Mouse (Mus musculus) naive thymus-derived CD4-positive, alpha-beta T cell, adult 2 months (primary cell): Measurements from ENCODE around the gene Gp5.

Experiments
- DNase-seq: peaks from one replicate; pipeline ENCODE4 v3.0.0-alpha.2; 2011; ENCODE audit warnings: low read depth

Gene Gp5

DNA sequence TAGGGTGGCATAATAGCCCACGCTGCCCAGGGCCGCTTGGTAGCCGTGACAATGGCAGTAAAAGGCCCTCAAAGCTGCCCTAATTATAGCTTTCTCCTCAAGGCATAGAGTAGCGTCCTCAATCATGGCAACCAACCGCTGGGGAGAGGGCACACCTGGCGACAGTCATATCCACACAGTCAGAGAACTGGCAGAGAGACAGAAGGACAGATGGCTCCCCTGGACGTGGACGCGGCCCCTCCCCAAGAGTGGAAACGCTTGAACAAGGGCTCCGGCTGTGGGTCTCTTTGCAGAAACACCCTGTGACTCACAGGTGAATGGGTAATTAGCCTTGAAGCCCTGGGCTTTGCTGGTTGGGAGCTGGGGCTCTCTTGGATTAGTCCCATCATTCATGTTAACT is 32.2 kb downstream of the Gp5 start:
- no peak for DNase-seq

- no peak for DNase-seq
Observed at GRCm38 (mm10) chr16:30275558-30276340, 34.8 kb downstream of the Gp5 start.

GRCm38 (mm10) chr16:30273065-30273464 is 37.5 kb downstream of the Gp5 start:
- DNase-seq = no peak

DNA sequence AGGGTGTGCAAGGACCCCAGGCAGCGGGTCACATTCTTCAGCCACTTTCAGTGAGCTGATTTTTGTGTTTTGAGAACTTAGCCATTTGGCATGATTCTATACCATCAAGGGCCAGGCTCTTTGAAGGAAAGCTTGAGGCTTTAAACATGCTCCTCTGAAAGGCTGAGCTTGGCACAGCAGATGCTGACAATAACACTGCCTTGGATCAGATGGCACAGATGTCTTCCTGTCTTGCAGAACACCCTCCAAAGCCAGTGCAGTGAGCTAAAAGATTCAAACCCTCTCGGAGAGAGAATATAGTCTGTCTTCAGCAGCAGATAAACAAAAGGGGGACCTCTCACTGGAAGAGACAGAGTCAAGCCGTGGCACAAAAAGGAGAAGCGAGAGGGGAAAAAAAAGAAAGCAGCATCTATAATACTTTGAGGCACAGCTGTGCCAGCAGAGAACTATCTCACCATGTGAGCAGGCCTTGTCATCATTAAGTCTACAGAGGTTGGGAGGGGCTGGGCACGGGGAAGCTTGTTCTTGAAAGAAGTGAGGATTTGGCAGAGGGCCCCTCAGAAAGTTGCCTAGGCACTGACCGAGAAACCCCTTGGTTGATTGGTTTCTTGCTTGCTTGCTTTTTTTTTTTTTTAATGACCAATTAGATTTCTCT is 38.5 kb downstream of the Gp5 start:
- DNase-seq = no peak

GRCm38 (mm10) chr16:30271223-30271761 is 39.3 kb downstream of the Gp5 start:
- DNase-seq = no peak

DNA sequence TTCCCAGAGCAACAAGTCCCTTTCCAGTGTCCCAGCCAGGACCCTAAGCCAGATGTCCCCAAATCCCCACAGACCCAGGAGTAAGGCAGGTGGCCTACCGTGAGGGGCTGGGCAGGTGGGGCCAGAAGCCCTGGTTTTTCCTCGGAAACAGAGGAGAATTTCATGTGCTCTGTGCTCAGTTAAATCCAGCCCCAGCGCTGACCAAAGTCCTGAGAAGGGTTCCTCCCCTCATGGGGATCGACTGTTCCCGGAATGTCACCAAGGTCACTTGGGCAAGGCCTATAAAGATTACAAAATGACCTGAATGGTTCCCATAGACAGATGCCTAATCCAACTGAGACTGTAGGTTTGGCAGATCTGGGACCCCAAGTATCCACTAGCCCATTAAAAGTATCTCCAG is 43.2 kb downstream of the Gp5 start, which contains the start of gene Cpn2:
Gene Cpn2, minus strand, starts transcription at position 141 of the 400 bp plus-strand sequence.
- no peak for DNase-seq

- no peak for DNase-seq
Observed at GRCm38 (mm10) chr16:30266561-30266960, 44.0 kb downstream of the Gp5 start.

DNA sequence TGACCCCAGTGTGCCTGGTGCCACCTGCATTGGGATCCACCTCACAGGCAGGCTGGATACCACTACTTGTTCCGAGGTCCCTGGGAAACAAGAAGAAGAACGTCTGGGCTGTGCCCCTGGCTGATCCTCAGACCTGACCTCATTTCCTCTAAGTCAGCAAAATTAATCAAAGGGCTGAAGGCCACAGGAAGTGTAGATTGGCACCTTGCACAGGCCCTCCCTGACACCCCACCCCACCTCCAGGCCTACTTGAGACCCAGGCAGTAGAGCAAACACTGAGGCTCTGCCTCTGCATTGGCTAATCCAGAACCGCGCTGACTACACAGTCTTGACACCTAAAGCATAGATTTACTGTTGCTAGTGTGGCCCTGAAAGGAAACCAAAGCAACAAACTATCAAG is 45.0 kb downstream of the Gp5 start:
- DNase-seq = no peak

- no peak for DNase-seq
Observed at GRCm38 (mm10) chr16:30263156-30263555, 47.4 kb downstream of the Gp5 start.

DNA sequence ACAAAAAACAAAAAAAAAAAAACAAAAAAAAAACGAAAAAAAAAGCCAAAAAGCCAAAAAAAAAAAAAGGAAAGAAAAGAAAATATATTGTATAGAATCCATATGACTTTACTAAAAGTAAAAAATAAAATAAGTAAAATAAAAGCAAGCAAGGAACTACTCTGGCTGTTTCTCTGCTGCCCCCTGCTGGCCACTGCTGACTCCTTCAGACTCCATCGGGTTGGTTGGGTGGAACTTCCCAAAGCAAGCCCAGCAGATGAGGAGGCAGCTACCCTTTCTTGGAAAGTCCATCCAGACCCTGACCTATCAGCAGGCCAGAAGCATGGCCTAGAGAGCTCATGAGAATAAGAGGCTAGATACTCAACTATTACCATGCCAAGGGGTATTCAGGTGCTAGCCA is 47.9 kb downstream of the Gp5 start:
- DNase-seq = peak; percentile 81

- DNase-seq = no peak
Observed at GRCm38 (mm10) chr16:30262157-30262556, 48.4 kb downstream of the Gp5 start.

GRCm38 (mm10) chr16:30261341-30261740 is 49.2 kb downstream of the Gp5 start:
- no peak for DNase-seq

DNA sequence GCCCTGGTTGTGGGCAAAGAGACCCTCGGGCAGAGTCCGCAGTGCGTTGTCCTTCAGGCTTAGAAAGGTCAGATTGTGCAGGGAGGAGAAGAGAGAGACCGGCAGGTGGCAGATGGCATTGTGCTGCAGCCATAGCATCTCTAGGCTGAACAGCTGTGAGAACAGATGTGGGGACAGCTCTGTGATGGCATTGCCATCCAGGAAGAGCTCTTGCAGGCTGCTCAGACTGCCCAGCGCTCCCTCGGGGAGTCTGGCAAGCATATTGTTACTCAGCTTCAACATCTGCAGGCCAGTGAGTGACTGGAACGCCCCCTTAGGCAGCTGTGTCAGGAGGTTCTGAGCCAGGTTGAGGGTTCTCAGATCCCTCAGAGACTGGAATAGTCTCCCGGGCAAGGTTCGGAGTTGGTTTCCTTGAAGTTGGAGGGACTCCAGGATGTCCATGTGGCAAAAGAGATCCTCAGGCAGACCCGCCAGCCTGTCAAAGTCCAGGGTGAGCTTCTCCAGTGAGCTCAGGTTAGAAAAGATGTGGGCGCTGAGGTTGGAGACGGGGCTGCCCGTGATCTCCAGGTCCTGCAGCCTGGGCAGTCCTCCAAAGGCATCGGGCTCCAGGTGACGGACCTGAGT is 50.5 kb downstream of the Gp5 start:
- DNase-seq = no peak

- no peak for DNase-seq
Observed at GRCm38 (mm10) chr16:30259444-30259843, 51.1 kb downstream of the Gp5 start.

DNA sequence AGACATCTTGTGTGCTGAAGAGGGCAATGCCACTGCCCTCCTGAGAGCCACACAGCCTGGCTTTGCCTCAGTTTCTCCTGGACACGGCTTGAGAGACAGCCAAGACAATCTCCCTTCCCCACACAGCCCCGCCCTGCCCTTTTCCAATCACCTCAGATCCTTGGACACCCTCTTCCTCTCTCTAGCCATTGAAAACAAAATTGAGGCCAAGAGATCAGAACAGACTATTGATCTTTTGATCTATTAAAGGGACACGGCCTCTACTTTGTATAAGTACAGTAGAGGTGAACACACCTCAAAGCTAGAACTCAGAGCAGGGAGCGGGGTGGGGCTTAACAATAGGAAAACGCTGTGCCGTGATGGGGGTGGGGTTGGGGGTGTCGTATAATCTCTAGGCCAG is 52.1 kb downstream of the Gp5 start:
- no peak for DNase-seq

GRCm38 (mm10) chr16:30257718-30258117 is 52.9 kb downstream of the Gp5 start:
- DNase-seq = no peak
